Mouse (Mus musculus) testis, adult 2 months (tissue): ENCODE measurements around the gene Bod1.

ENCODE experiments used
- CTCF ChIP-seq: fragments of 200-500 bp; IDR thresholded peaks from 2 replicates; pipeline ENCODE4 v1.5.1; 2012; ENCODE audit warnings: low read depth, mild to moderate bottlenecking, inconsistent platforms, low read length, moderate library complexity; ENCODE audit not compliant: control insufficient read depth, insufficient read depth, insufficient replicate concordance
- POLR2A ChIP-seq: fragments of 200-500 bp; IDR thresholded peaks from 2 replicates; pipeline ENCODE4 v1.6.1; 2012; ENCODE audit warnings: low read depth, mild to moderate bottlenecking, inconsistent platforms, low read length, moderate library complexity; ENCODE audit not compliant: control insufficient read depth

- TF ChIP-seq CTCF (peak; percentile 84), POLR2A (no peak)
Observed at GRCm38 (mm10) chr11:31637788-31638373, 33.8 kb downstream of the Bod1 start.
